Mouse (Mus musculus) ZHBTc4 (cell line): ENCODE measurements around the gene Nprl3.
"Not testable (repeated sequence)": the region's sequence is repeated elsewhere in the genome, so short reads cannot be mapped to it uniquely, and the experiment has no call there.

Source experiments
- DNase-seq: peaks from one replicate; pipeline ENCODE4 v3.0.0-alpha.2; 2011; ENCODE audit warnings: low read depth, low spot score

Gene Nprl3

GRCm38 (mm10) chr11:32225222-32226104, 42.0 kb downstream of the Nprl3 start:
- DNase-seq = no peak

GRCm38 (mm10) chr11:32224468-32225139, 42.9 kb downstream of the Nprl3 start:
- DNase-seq = no peak

GRCm38 (mm10) chr11:32223297-32223967, 44.1 kb downstream of the Nprl3 start:
- DNase-seq = no peak

- DNase-seq = peak; percentile 44
Measured at GRCm38 (mm10) chr11:32222570-32223194, 44.8 kb downstream of the Nprl3 start.

GRCm38 (mm10) chr11:32221951-32222409, 45.5 kb downstream of the Nprl3 start, which contains the start of gene Rhbdf1:
Rhbdf1 (minus strand) TSS chr11:32222300.
- peak; percentile 77 for DNase-seq

GRCm38 (mm10) chr11:32221225-32221950, 46.1 kb downstream of the Nprl3 start:
- peak; percentile 57 for DNase-seq

- peak; percentile 58 for DNase-seq
Measured at GRCm38 (mm10) chr11:32220607-32221224, 46.8 kb downstream of the Nprl3 start.

- no peak for DNase-seq
Measured at GRCm38 (mm10) chr11:32219287-32219686, 48.2 kb downstream of the Nprl3 start.

- peak; percentile 65 for DNase-seq
Measured at GRCm38 (mm10) chr11:32218501-32219050, 48.9 kb downstream of the Nprl3 start.

GRCm38 (mm10) chr11:32216851-32217250, 50.7 kb downstream of the Nprl3 start:
- peak; percentile 93 for DNase-seq

- DNase-seq = no peak
Measured at GRCm38 (mm10) chr11:32215372-32216162, 51.9 kb downstream of the Nprl3 start.

GRCm38 (mm10) chr11:32210623-32211022, 56.9 kb downstream of the Nprl3 start:
- no peak for DNase-seq

- peak; percentile 99 for DNase-seq
Measured at GRCm38 (mm10) chr11:32205058-32205873, 62.2 kb downstream of the Nprl3 start, which contains the start of gene Snrnp25. Snrnp25 (plus strand) TSS chr11:32205415.

GRCm38 (mm10) chr11:32201922-32202685, 65.4 kb downstream of the Nprl3 start:
- DNase-seq = no peak

GRCm38 (mm10) chr11:32200992-32201391, 66.5 kb downstream of the Nprl3 start:
- not testable (repeated sequence) for DNase-seq

- no peak for DNase-seq
Measured at GRCm38 (mm10) chr11:32200075-32200601, 67.4 kb downstream of the Nprl3 start, which contains the start of gene Il9r. Il9r (minus strand) TSS chr11:32200279.

GRCm38 (mm10) chr11:32199230-32199629, 68.3 kb downstream of the Nprl3 start:
- no peak for DNase-seq
